Mouse (Mus musculus): ENCODE results near the gene Sult5a1. TPM values are rescaled to one million over a fixed set of nuclear protein-coding genes. Genes with fewer than 3 reads are reported as not detected.

Gene Sult5a1
- polyA plus RNA-seq, 1 experiment from 2014 or later = 2.9 TPM

GRCm38 (mm10) chr8:123126193-123126816, 31.8 kb downstream of the Sult5a1 start:
- ATAC-seq (ENCODE audit: low FRiP score) (peak; percentile 58; the same call in 1 of the 2 replicates), DNase-seq (ENCODE audit: low spot score, missing footprints) (peak; percentile 91)
- H3K4me3 ChIP-seq (ENCODE audit: low read depth, low read length) = no peak overlapping the region
- no peak overlapping the region for H3K4me2 ChIP-seq
- H3K9me3 ChIP-seq (ENCODE audit: control insufficient read depth, low read length) = no peaks in the 10 kb centered on the region
- no peaks in the 10 kb centered on the region; the same call in 1 of the 2 replicates for H3K27me3 ChIP-seq (ENCODE audit: control insufficient read depth, insufficient read depth, low read length)
- no peaks in the 10 kb centered on the region for H3K4me1 ChIP-seq (ENCODE audit: control insufficient read depth, insufficient read depth, low read length)
- WGBS = 6% methylated on average over 19 of the region's 19 CpGs
- H3K9ac ChIP-seq (ENCODE audit: low read length) = no peak overlapping the region
- H3K27ac ChIP-seq (ENCODE audit: low read depth, low read length) = no peak overlapping the region
- H3K36me3 ChIP-seq (ENCODE audit: control insufficient read depth, insufficient read depth, low read length) = no peaks in the 10 kb centered on the region

DNA sequence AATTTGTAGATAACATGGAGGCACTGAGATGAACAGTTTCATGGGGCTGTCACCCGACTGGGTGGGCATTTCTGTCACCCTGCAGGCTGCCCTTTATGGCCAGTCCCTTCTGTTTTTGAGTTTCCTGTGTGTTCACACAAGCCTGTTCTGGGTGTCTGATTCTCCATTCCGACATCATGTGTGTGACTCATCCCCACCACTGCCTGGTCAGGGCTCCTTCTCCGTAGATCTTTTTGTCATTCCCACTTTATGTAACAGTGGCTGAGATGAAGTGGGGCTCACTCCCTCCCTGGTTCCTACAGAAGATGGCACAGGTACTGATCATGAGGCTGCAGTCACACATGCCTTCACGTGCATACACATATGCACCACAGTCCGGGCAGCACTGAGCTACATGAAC, 35.4 kb downstream of the Sult5a1 start:
- H3K27me3 ChIP-seq (ENCODE audit: control insufficient read depth, insufficient read depth, low read length) = peaks cover 14% of the 10 kb centered on the region

GRCm38 (mm10) chr8:123122059-123122458, 36.1 kb downstream of the Sult5a1 start:
- H3K4me1 ChIP-seq (ENCODE audit: control insufficient read depth, insufficient read depth, low read length) = peaks cover 7% of the 10 kb centered on the region
- H3K4me3 ChIP-seq (ENCODE audit: low read depth, low read length) = no peak overlapping the region
- no peaks in the 10 kb centered on the region for H3K9me3 ChIP-seq (ENCODE audit: control insufficient read depth, low read length)
- DNase-seq (ENCODE audit: low spot score, missing footprints) (no peak), ATAC-seq (ENCODE audit: low FRiP score) (no peak)
- no peak overlapping the region for H3K4me2 ChIP-seq
- 77% methylated on average over 9 of the region's 9 CpGs for WGBS
- H3K9ac ChIP-seq (ENCODE audit: low read length) = no peak overlapping the region
- H3K36me3 ChIP-seq (ENCODE audit: control insufficient read depth, insufficient read depth, low read length) = no peaks in the 10 kb centered on the region
- H3K27me3 ChIP-seq (ENCODE audit: control insufficient read depth, insufficient read depth, low read length) = peaks cover 20% of the 10 kb centered on the region
- H3K27ac ChIP-seq (ENCODE audit: low read depth, low read length) = no peak overlapping the region

More for the DNA sequence above, 35.4 kb downstream of the Sult5a1 start:
- no peak for ATAC-seq (ENCODE audit: low FRiP score)
- Histone ChIP-seq H3K9ac (ENCODE audit: low read length) (no peak overlapping the region), H3K36me3 (ENCODE audit: control insufficient read depth, insufficient read depth, low read length) (no peaks in the 10 kb centered on the region), H3K4me1 (ENCODE audit: control insufficient read depth, insufficient read depth, low read length) (peaks cover 1% of the 10 kb centered on the region), H3K9me3 (ENCODE audit: control insufficient read depth, low read length) (no peaks in the 10 kb centered on the region), H3K27ac (ENCODE audit: low read depth, low read length) (no peak overlapping the region), H3K4me2 (no peak overlapping the region), H3K4me3 (ENCODE audit: low read depth, low read length) (no peak overlapping the region)
- DNase-seq (ENCODE audit: low spot score, missing footprints) = no peak
- 81% methylated on average over 5 of the region's 5 CpGs for WGBS

DNA sequence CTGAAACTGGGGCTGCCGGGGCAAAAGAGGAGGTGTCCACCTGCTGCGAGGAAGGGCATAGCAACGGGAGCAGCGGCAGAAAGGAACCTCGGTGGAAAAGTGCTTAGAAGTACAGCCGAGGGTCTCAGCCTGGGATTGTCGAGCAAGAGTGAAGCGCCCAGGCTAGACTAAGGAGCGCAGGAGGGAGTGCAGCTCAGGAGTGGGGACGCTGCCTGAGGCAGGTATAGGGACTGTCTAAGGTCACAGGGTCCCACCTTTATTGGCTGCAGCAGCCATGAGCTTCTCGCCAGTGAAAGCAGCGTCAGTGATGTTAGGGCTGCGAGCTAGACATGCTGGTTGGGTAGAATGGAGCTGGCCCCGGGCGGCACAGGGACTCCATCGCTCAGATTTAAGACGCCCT, 40.4 kb downstream of the Sult5a1 start:
- Histone ChIP-seq H3K27ac (ENCODE audit: low read depth, low read length) (no peak overlapping the region), H3K4me3 (ENCODE audit: low read depth, low read length) (peak overlapping the region; percentile 40), H3K9ac (ENCODE audit: low read length) (peak overlapping the region; percentile 36; the same call in 1 of the 2 replicates), H3K4me1 (ENCODE audit: control insufficient read depth, insufficient read depth, low read length) (peaks cover 8% of the 10 kb centered on the region), H3K36me3 (ENCODE audit: control insufficient read depth, insufficient read depth, low read length) (no peaks in the 10 kb centered on the region), H3K9me3 (ENCODE audit: control insufficient read depth, low read length) (no peaks in the 10 kb centered on the region), H3K4me2 (peak overlapping the region; percentile 71), H3K27me3 (ENCODE audit: control insufficient read depth, insufficient read depth, low read length) (peaks cover 36% of the 10 kb centered on the region)
- 2% methylated on average over 17 of the region's 17 CpGs for WGBS
- DNase-seq (ENCODE audit: low spot score, missing footprints) (peak; percentile 94), ATAC-seq (ENCODE audit: low FRiP score) (no peak)

GRCm38 (mm10) chr8:123117127-123117731, 40.9 kb downstream of the Sult5a1 start, which contains the start of gene Cpne7:
Gene Cpne7 (plus strand): TSS chr8:123117374.
- no peak for ATAC-seq (ENCODE audit: low FRiP score)
- WGBS = 2% methylated on average over 49 of the region's 51 CpGs
- H3K9me3 ChIP-seq (ENCODE audit: control insufficient read depth, low read length) = no peaks in the 10 kb centered on the region

DNA sequence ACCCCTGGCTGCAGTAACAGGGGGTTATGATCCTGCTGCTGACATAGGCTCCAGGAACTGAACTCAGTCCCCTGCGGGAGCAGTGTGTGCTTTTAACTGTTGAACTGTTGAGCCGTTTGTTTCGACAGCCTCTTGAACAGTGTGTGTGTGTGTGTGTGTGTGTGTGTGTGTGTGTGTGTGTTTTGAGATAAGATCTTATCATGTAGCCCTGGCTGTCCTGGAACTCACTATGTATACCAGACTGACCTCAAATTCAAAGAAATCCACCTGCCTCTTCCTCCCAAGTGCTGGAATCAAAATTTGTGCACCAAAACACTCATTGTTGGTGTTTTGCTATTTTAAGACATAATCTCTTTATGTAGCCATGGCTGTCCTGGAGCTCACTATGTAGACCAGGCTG, 43.5 kb downstream of the Sult5a1 start:
- no peaks in the 10 kb centered on the region for H3K36me3 ChIP-seq (ENCODE audit: control insufficient read depth, insufficient read depth, low read length)
- DNase-seq (ENCODE audit: low spot score, missing footprints) (peak; percentile 71), ATAC-seq (ENCODE audit: low FRiP score) (no peak)
- no peak overlapping the region for H3K4me3 ChIP-seq (ENCODE audit: low read depth, low read length)
- H3K9ac ChIP-seq (ENCODE audit: low read length) = no peak overlapping the region
- H3K9me3 ChIP-seq (ENCODE audit: control insufficient read depth, low read length) = no peaks in the 10 kb centered on the region
- H3K4me2 ChIP-seq = no peak overlapping the region
- H3K4me1 ChIP-seq (ENCODE audit: control insufficient read depth, insufficient read depth, low read length) = peaks cover 8% of the 10 kb centered on the region
- WGBS = 77% methylated on average over 3 of the region's 3 CpGs
- H3K27ac ChIP-seq (ENCODE audit: low read depth, low read length) = no peak overlapping the region
- peaks cover 36% of the 10 kb centered on the region for H3K27me3 ChIP-seq (ENCODE audit: control insufficient read depth, insufficient read depth, low read length)

More at GRCm38 (mm10) chr8:123117127-123117731, 40.9 kb downstream of the Sult5a1 start, which contains the start of gene Cpne7:
- Histone ChIP-seq H3K9ac (ENCODE audit: low read length) (peak within 1 kb of the TSS; percentile 36), H3K4me1 (ENCODE audit: control insufficient read depth, insufficient read depth, low read length) (peaks cover 8% of the 10 kb centered on the region), H3K27me3 (ENCODE audit: control insufficient read depth, insufficient read depth, low read length) (peaks cover 36% of the 10 kb centered on the region), H3K27ac (ENCODE audit: low read depth, low read length) (no peak within 1 kb of the TSS), H3K4me2 (peak within 1 kb of the TSS; percentile 71), H3K36me3 (ENCODE audit: control insufficient read depth, insufficient read depth, low read length) (no peaks in the 10 kb centered on the region), H3K4me3 (ENCODE audit: low read depth, low read length) (peak within 1 kb of the TSS; percentile 40)
- peak; percentile 93 for DNase-seq (ENCODE audit: low spot score, missing footprints)

DNA sequence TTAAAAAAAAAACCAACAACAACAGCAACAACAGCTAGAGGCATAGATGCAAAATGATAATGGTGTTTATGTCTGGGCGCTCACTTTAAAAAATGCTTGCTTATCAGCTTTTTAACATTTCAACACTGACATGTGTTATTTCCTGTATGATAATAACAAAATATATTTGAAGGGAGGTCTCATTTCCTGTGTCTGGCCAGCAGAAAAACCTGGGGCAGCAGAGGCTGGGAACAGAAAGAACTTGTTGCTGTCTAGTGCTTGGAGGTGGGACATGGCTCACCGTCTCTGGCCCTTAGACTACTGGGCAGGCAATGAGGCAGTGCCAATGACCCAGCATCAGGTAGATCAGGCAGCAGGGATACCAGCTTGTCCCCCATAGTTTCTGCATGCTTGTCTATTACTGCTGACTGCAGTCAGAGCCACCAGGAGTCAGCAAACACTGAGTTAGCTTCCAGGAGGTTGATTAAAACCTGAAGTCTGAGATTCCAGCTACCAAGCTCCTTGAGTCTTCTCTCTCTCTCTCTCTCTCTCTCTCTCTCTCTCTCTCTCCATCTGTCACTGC, 44.1 kb downstream of the Sult5a1 start:
- DNase-seq (ENCODE audit: low spot score, missing footprints) (peak; percentile 26), ATAC-seq (ENCODE audit: low FRiP score) (no peak)
- Histone ChIP-seq H3K27ac (ENCODE audit: low read depth, low read length) (no peak overlapping the region), H3K36me3 (ENCODE audit: control insufficient read depth, insufficient read depth, low read length) (no peaks in the 10 kb centered on the region), H3K9ac (ENCODE audit: low read length) (no peak overlapping the region), H3K4me3 (ENCODE audit: low read depth, low read length) (no peak overlapping the region), H3K27me3 (ENCODE audit: control insufficient read depth, insufficient read depth, low read length) (peaks cover 35% of the 10 kb centered on the region), H3K4me1 (ENCODE audit: control insufficient read depth, insufficient read depth, low read length) (peaks cover 8% of the 10 kb centered on the region), H3K9me3 (ENCODE audit: control insufficient read depth, low read length) (no peaks in the 10 kb centered on the region), H3K4me2 (no peak overlapping the region)
- WGBS = 78% methylated on average over 2 of the region's 2 CpGs

DNA sequence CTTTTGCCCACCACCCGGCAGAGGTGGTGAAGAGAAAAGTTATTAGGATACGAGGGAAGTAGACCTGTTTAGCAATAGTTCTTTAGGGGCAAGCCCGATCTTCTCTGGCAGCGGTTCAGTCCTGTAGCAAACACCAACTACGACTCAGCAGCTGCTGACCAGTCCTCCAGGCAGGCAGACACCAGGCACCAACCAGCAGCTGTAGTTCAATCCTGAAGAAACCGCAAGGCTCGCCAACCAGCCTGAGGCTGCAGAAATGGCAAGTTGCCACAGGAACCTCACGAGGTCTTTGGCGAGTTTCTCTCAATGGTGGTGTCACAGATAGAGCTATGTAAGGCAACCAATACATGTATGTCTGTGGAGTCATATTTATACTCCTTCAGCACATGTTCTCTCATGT, 45.2 kb downstream of the Sult5a1 start:
- Histone ChIP-seq H3K9ac (ENCODE audit: low read length) (no peak overlapping the region), H3K4me3 (ENCODE audit: low read depth, low read length) (no peak overlapping the region), H3K36me3 (ENCODE audit: control insufficient read depth, insufficient read depth, low read length) (no peaks in the 10 kb centered on the region), H3K4me1 (ENCODE audit: control insufficient read depth, insufficient read depth, low read length) (peaks cover 8% of the 10 kb centered on the region), H3K9me3 (ENCODE audit: control insufficient read depth, low read length) (no peaks in the 10 kb centered on the region), H3K27ac (ENCODE audit: low read depth, low read length) (no peak overlapping the region), H3K4me2 (no peak overlapping the region), H3K27me3 (ENCODE audit: control insufficient read depth, insufficient read depth, low read length) (peaks cover 24% of the 10 kb centered on the region)
- ATAC-seq (ENCODE audit: low FRiP score) (no peak), DNase-seq (ENCODE audit: low spot score, missing footprints) (no peak)
- 85% methylated on average over 9 of the region's 9 CpGs for WGBS

DNA sequence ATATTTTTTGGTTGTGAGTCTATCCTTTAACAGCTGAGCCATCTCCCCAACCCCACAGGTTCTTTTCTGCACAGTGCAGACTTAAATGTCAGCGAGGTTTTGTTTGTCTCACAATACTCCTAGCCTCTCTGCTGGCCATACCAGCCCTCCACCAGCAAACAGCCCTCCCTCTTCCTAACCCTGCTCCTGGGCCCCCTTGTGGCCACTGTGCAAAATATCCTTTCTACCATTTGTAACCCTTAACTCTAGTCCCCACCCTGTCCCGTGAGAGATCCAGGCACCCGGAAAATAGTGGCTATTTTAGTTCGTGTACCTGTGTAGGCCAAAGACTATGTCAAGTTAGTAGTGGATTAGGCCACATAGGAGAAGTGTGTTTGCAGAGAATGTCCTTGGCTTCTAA, 47.5 kb downstream of the Sult5a1 start:
- DNase-seq (ENCODE audit: low spot score, missing footprints) (peak; percentile 94), ATAC-seq (ENCODE audit: low FRiP score) (0 out of 2 replicates have a peak, but pooled peaks have one; percentile 48)
- H3K27me3 ChIP-seq (ENCODE audit: control insufficient read depth, insufficient read depth, low read length) = peaks cover 1% of the 10 kb centered on the region
- H3K4me3 ChIP-seq (ENCODE audit: low read depth, low read length) = no peak overlapping the region
- H3K27ac ChIP-seq (ENCODE audit: low read depth, low read length) = no peak overlapping the region
- H3K4me2 ChIP-seq = no peak overlapping the region
- H3K36me3 ChIP-seq (ENCODE audit: control insufficient read depth, insufficient read depth, low read length) = no peaks in the 10 kb centered on the region
- no peaks in the 10 kb centered on the region for H3K9me3 ChIP-seq (ENCODE audit: control insufficient read depth, low read length)
- WGBS = 24% methylated on average over 4 of the region's 4 CpGs
- no peaks in the 10 kb centered on the region for H3K4me1 ChIP-seq (ENCODE audit: control insufficient read depth, insufficient read depth, low read length)
- H3K9ac ChIP-seq (ENCODE audit: low read length) = no peak overlapping the region

Data from midbrain, embryonic 11.5 days (tissue).